Mouse (Mus musculus): ENCODE measurements around the gene Yeats4. TPM values are rescaled to one million over a fixed set of nuclear protein-coding genes. Genes with fewer than 3 reads are reported as not detected.

Yeats4 gene
- total and polyA plus RNA-seq, 3 experiments = 50.3 to 133 (median 110) TPM

DNA sequence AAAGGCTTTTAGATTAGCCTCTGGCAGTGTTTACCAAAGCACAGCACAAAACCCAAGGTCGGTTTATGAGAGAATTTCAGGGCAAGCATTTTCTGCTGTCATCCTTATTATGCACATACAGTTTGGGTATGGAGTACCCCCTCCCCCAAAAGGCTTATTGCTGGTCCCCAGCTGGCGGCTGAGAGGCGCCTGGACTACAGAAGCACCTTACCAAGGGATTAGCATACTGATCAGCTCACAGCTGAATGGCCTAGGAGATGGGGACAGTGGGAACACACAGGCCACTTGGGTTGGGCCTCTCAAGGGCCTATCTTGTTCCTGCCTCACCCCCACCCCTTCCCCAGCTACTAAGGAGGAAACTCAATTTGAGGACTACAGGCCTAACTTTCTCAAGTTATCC lies 1.5 kb downstream of the Yeats4 start:
- Histone ChIP-seq H3K4me2 (ENCODE audit: insufficient read depth, low read depth, poor library complexity, severe bottlenecking) (peak overlapping the region; percentile 47; the same call in 1 of the 2 replicates), H3K79me2 (replicated peaks; ENCODE audit: control insufficient read depth, extremely low read depth, insufficient read depth, poor library complexity, severe bottlenecking) (peaks cover 20% of the 10 kb centered on the region), H3K27me3 (replicated peaks) (no peaks in the 10 kb centered on the region), H3K9me3 (replicated peaks; ENCODE audit: low read length) (no peaks in the 10 kb centered on the region), H3K36me3 (replicated peaks in 1 of 2; ENCODE audit: control insufficient read depth in 1 of 2, insufficient read depth in 1 of 2, low read length in 1 of 2) (peaks cover 32 to 49% of the 10 kb centered on the region in 2 experiments), H3K27ac (ENCODE audit: insufficient read depth, low read depth) (no peak overlapping the region), H3K4me3 (replicated peaks in 1 of 3; ENCODE audit: low read depth in 2 of 3, low read length in 2 of 3, poor library complexity in 1 of 3) (no peak overlapping the region), H3K9ac (ENCODE audit: insufficient read depth, low read depth) (peak overlapping the region; percentile 43; the same call in 1 of the 2 replicates), H3K4me1 (ENCODE audit: control insufficient read depth in 1 of 2, insufficient read depth in 2 of 2) (peaks cover 4 to 19% of the 10 kb centered on the region in 2 experiments; a peak in 3 of 4 replicates)
- in situ Hi-C loops (cut with MboI; ENCODE audit: low pct_ligation_motif_present, low pct_unique_long_range_greater_than_20kb, low sequenced_read_pairs) = loop anchor here (25.0 kb wide), 1 partner anchor 286 kb away; no protein-coding TSS in a partner anchor
- TF ChIP-seq CHD2 (IDR thresholded peaks at IDR 0.05; ENCODE audit: low read length) = no peak
- TF ChIP-seq KAT2A (IDR thresholded peaks at IDR 0.05; ENCODE audit: insufficient replicate concordance, low read length) = no peak
- TF ChIP-seq CHD1 (IDR thresholded peaks at IDR 0.05; ENCODE audit: low read depth, low read length) = no peak
- no peak for TF ChIP-seq JUN (IDR thresholded peaks at IDR 0.05; ENCODE audit: insufficient read depth, low read depth, low read length)
- no peak for TF ChIP-seq CTCF (conservative IDR thresholded peaks at IDR 0.05 in 1 of 2, IDR thresholded peaks at IDR 0.05 in 1 of 2; ENCODE audit: low read depth in 2 of 2, low read length in 2 of 2)
- TF ChIP-seq RAD21 (IDR thresholded peaks at IDR 0.05; ENCODE audit: low read depth, low read length) = no peak
- no peak for TF ChIP-seq ZC3H11A (IDR thresholded peaks at IDR 0.05; ENCODE audit: low read depth, low read length)
- no peak for TF ChIP-seq JUND (conservative IDR thresholded peaks at IDR 0.05; ENCODE audit: low read depth, low read length)
- no peak for TF ChIP-seq ZMIZ1 (IDR thresholded peaks at IDR 0.05; ENCODE audit: low read depth, low read length)
- no peak for TF ChIP-seq BHLHE40 (IDR thresholded peaks at IDR 0.05; ENCODE audit: low read depth, low read length)
- TF ChIP-seq UBTF (IDR thresholded peaks at IDR 0.05; ENCODE audit: low read depth, low read length) = no peak
- TF ChIP-seq MYC (IDR thresholded peaks at IDR 0.05; ENCODE audit: low read depth, low read length) = no peak
- TF ChIP-seq POLR2A (IDR thresholded peaks at IDR 0.05; ENCODE audit: low read depth, low read length) = no peak
- no peak for TF ChIP-seq MAFK (IDR thresholded peaks at IDR 0.05; ENCODE audit: insufficient replicate concordance, low read length)
- TF ChIP-seq IRF4 (IDR thresholded peaks at IDR 0.05; ENCODE audit: low read depth, low read length) = no peak
- no peak for TF ChIP-seq MEF2A (IDR thresholded peaks at IDR 0.05; ENCODE audit: borderline replicate concordance, low read depth, low read length)
- no peak for DNase-seq (ENCODE audit: extremely low read depth)
- dilution Hi-C loops (cut with MboI; ENCODE audit: extremely low pct_ligation_motif_present, extremely low pct_unique_long_range_greater_than_20kb, low sequenced_read_pairs) = no loop called here

DNA sequence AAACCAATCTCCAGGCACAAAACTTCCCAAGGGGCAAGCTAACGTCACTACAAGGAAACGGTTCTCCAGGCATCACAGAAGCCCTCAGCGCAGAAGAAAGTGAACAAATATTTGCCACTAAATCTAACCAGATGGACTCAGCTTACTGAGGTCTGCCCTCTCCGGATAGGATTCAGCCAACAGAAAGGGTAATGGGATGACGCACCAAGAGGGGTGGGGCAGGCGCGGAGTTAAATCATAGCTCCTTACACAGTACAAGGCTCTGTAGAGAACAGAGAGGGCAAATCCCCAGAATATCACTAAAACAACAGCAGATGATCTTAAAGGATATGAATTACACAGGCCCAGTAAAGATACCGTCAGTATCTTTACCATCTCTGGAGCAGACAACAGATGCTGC lies 6.0 kb downstream of the Yeats4 start:
- no peak overlapping the region for H3K4me3 ChIP-seq (replicated peaks in 1 of 3; ENCODE audit: low read depth in 2 of 3, low read length in 2 of 3, poor library complexity in 1 of 3)
- peaks cover 57 to 90% of the 10 kb centered on the region in 2 experiments for H3K36me3 ChIP-seq (replicated peaks in 1 of 2; ENCODE audit: control insufficient read depth in 1 of 2, insufficient read depth in 1 of 2, low read length in 1 of 2)
- TF ChIP-seq USF1 (IDR thresholded peaks at IDR 0.05; ENCODE audit: low read depth, low read length) = no peak
- TF ChIP-seq MEF2A (IDR thresholded peaks at IDR 0.05; ENCODE audit: borderline replicate concordance, low read depth, low read length) = no peak
- TF ChIP-seq POLR2AphosphoS2 (IDR thresholded peaks at IDR 0.05; ENCODE audit: low read depth, low read length) = no peak
- TF ChIP-seq ETS1 (conservative IDR thresholded peaks at IDR 0.05; ENCODE audit: low read depth, low read length) = no peak
- no peak for TF ChIP-seq GABPA (IDR thresholded peaks at IDR 0.05; ENCODE audit: insufficient replicate concordance, low read depth, low read length)
- no peak for TF ChIP-seq PAX5 (IDR thresholded peaks at IDR 0.05; ENCODE audit: low read length)
- TF ChIP-seq RAD21 (IDR thresholded peaks at IDR 0.05; ENCODE audit: low read depth, low read length) = no peak
- no peak for TF ChIP-seq USF2 (conservative IDR thresholded peaks at IDR 0.05; ENCODE audit: low read depth, low read length)
- TF ChIP-seq POLR2A (IDR thresholded peaks at IDR 0.05; ENCODE audit: low read depth, low read length) = no peak
- TF ChIP-seq NELFE (IDR thresholded peaks at IDR 0.05; ENCODE audit: low read depth, low read length) = no peak
- TF ChIP-seq NRF1 (IDR thresholded peaks at IDR 0.05; ENCODE audit: low read depth, low read length) = no peak
- no peak for TF ChIP-seq JUN (IDR thresholded peaks at IDR 0.05; ENCODE audit: insufficient read depth, low read depth, low read length)
- no peak for TF ChIP-seq BHLHE40 (IDR thresholded peaks at IDR 0.05; ENCODE audit: low read depth, low read length)
- TF ChIP-seq ELF1 (IDR thresholded peaks at IDR 0.05; ENCODE audit: low read depth, low read length) = no peak
- no peak for TF ChIP-seq SIN3A (IDR thresholded peaks at IDR 0.05; ENCODE audit: low read length)
- no peak for TF ChIP-seq ZMIZ1 (IDR thresholded peaks at IDR 0.05; ENCODE audit: low read depth, low read length)
- no peak for TF ChIP-seq RCOR1 (conservative IDR thresholded peaks at IDR 0.05; ENCODE audit: low read depth, low read length)
- in situ Hi-C loops (cut with MboI; ENCODE audit: low pct_ligation_motif_present, low pct_unique_long_range_greater_than_20kb, low sequenced_read_pairs) (loop anchor here (25.0 kb wide), 1 partner anchor 281 kb away; no protein-coding TSS in a partner anchor), dilution Hi-C loops (cut with MboI; ENCODE audit: extremely low pct_ligation_motif_present, extremely low pct_unique_long_range_greater_than_20kb, low sequenced_read_pairs) (no loop called here)
- H3K4me1 ChIP-seq (ENCODE audit: control insufficient read depth in 1 of 2, insufficient read depth in 2 of 2) = peaks cover 4 to 42% of the 10 kb centered on the region in 2 experiments; a peak in 3 of 4 replicates
- H3K79me2 ChIP-seq (replicated peaks; ENCODE audit: control insufficient read depth, extremely low read depth, insufficient read depth, poor library complexity, severe bottlenecking) = peaks cover 14% of the 10 kb centered on the region
- H3K9ac ChIP-seq (ENCODE audit: insufficient read depth, low read depth) = no peak overlapping the region
- H3K9me3 ChIP-seq (replicated peaks; ENCODE audit: low read length) = no peaks in the 10 kb centered on the region
- H3K27me3 ChIP-seq (replicated peaks) = no peaks in the 10 kb centered on the region
- no peak overlapping the region for H3K27ac ChIP-seq (ENCODE audit: insufficient read depth, low read depth)
- no peak overlapping the region for H3K4me2 ChIP-seq (ENCODE audit: insufficient read depth, low read depth, poor library complexity, severe bottlenecking)
- no peak for DNase-seq (ENCODE audit: extremely low read depth)
